Mouse (Mus musculus) heart, embryonic 14.5 days (tissue): ENCODE measurements around the gene Urm1. TPM values are rescaled to one million over a fixed set of nuclear protein-coding genes. Genes with fewer than 3 reads are reported as not detected.
"Not testable (repeated sequence)": the region's sequence is repeated elsewhere in the genome, so short reads cannot be mapped to it uniquely, and the experiment has no call there.

ENCODE experiments used
- ATAC-seq: fragments of 200-750 bp; cut with Nextera tagmentation; 2 replicates; pipeline ENCODE4 v1.8.0; 2017; ENCODE audit warnings: low read depth, moderate TSS enrichment; ENCODE audit not compliant: insufficient number of reproducible peaks, insufficient read depth, low FRiP score
- H3K27ac ChIP-seq, 2 experiments: fragments of 200-500 bp in 1 of 2; fragments of 300-500 bp in 1 of 2; sonication (generic) in 1 of 2; replicated peaks in 1 of 2; 2 replicates each; pipeline ENCODE4 v1.5.1; 2012 to 2014; ENCODE audit warnings: low read depth in 2 of 2, low read length in 2 of 2, control low read depth in 1 of 2, mild to moderate bottlenecking in 1 of 2, mixed read lengths in 1 of 2; ENCODE audit not compliant: control insufficient read depth in 1 of 2, insufficient read depth in 1 of 2
- H3K27me3 ChIP-seq: fragments of 300-500 bp; sonication (generic); 2 replicates; pipeline ENCODE4 v1.6.1; 2014; ENCODE audit warnings: mild to moderate bottlenecking, low read length, control low read depth; ENCODE audit not compliant: control insufficient read depth, insufficient read depth
- H3K36me3 ChIP-seq: fragments of 300-500 bp; sonication (generic); 2 replicates; pipeline ENCODE4 v1.6.1; 2014; ENCODE audit warnings: mild to moderate bottlenecking, control low read depth, low read length, mixed read lengths; ENCODE audit not compliant: control insufficient read depth, insufficient read depth
- H3K4me1 ChIP-seq, 2 experiments: fragments of 200-500 bp in 1 of 2; fragments of 300-500 bp in 1 of 2; sonication (generic) in 1 of 2; 2 replicates each; pipeline ENCODE4 v1.6.1; 2012 to 2014; ENCODE audit warnings: low read length in 2 of 2, control low read depth in 1 of 2, mixed read lengths in 1 of 2; ENCODE audit not compliant: control insufficient read depth in 2 of 2, insufficient read depth in 2 of 2
- H3K4me2 ChIP-seq: fragments of 300-500 bp; sonication (generic); 2 replicates; pipeline ENCODE4 v1.6.1; 2014; ENCODE audit warnings: mild to moderate bottlenecking, low read length
- H3K4me3 ChIP-seq, 2 experiments: fragments of 200-500 bp in 1 of 2; fragments of 300-500 bp in 1 of 2; sonication (generic) in 1 of 2; 2 replicates each; pipeline ENCODE4 v1.5.1; 2012 to 2014; ENCODE audit warnings: low read length in 2 of 2, mild to moderate bottlenecking in 2 of 2, control low read depth in 1 of 2, low read depth in 1 of 2, moderate library complexity in 1 of 2; ENCODE audit not compliant: control insufficient read depth in 1 of 2, insufficient read depth in 1 of 2
- H3K9ac ChIP-seq: fragments of 300-500 bp; sonication (generic); 2 replicates; pipeline ENCODE4 v1.6.1; 2014; ENCODE audit warnings: mild to moderate bottlenecking, low read length
- H3K9me3 ChIP-seq: fragments of 300-500 bp; sonication (generic); 2 replicates; pipeline ENCODE4 v1.6.1; 2016; ENCODE audit warnings: low read length, control low read depth; ENCODE audit not compliant: control insufficient read depth
- WGBS: fragments of 180-500 bp; shearing (Covaris S2); extraction: QIAGEN DNeasy Blood & Tissue Kit; methylation state at CpG from one replicate; pipeline ENCODE4 v1.1.7; 2014; 5-methylcytosine and 5-hydroxymethylcytosine counted together
- polyA plus RNA-seq: library from polyadenylated mRNA; unstranded; fragments of >200 nt; fragmentation: Nextera tagmentation; extraction: Ambion mirVana; gene quantifications from 2 replicates; pipeline ENCODE4 v1.2.1, GENCODE M21; 2014

Gene Urm1
- polyA plus RNA-seq, 1 experiment from 2014 or later: 14.6 TPM

GRCm38 (mm10) chr2:29872581-29873295, 52.9 kb downstream of the Urm1 start:
- Histone ChIP-seq H3K9me3 (no peaks in the 10 kb centered on the region), H3K27ac (no peak overlapping the region), H3K27me3 (no peaks in the 10 kb centered on the region), H3K36me3 (peaks cover 8% of the 10 kb centered on the region), H3K4me2 (no peak overlapping the region), H3K4me1 (peaks cover 7 to 10% of the 10 kb centered on the region in 2 experiments; a peak in 2 of 4 replicates), H3K9ac (no peak overlapping the region), H3K4me3 (no peak overlapping the region)
- 83% methylated on average over 10 of the region's 10 CpGs for WGBS
- ATAC-seq: no peak

GRCm38 (mm10) chr2:29873801-29874200, 53.9 kb downstream of the Urm1 start:
- no peak overlapping the region for H3K9ac ChIP-seq
- H3K9me3 ChIP-seq: no peaks in the 10 kb centered on the region
- no peak overlapping the region for H3K27ac ChIP-seq
- ATAC-seq: no peak
- 84% methylated on average over 4 of the region's 4 CpGs for WGBS
- H3K4me2 ChIP-seq: no peak overlapping the region
- H3K36me3 ChIP-seq: peaks cover 8% of the 10 kb centered on the region
- H3K4me3 ChIP-seq: no peak overlapping the region
- no peaks in the 10 kb centered on the region for H3K27me3 ChIP-seq
- peaks cover 7% of the 10 kb centered on the region in 2 experiments; a peak in 2 of 4 replicates for H3K4me1 ChIP-seq

GRCm38 (mm10) chr2:29878061-29878460, 58.2 kb downstream of the Urm1 start:
- WGBS: 80% methylated on average over 4 of the region's 4 CpGs

GRCm38 (mm10) chr2:29879191-29879590, 59.3 kb downstream of the Urm1 start:
- no peak for ATAC-seq
- WGBS: 60% methylated on average over 8 of the region's 8 CpGs

More at GRCm38 (mm10) chr2:29878061-29878460, 58.2 kb downstream of the Urm1 start:
- no peak overlapping the region for H3K9ac ChIP-seq
- H3K4me3 ChIP-seq: no peak overlapping the region
- H3K36me3 ChIP-seq: peaks cover 4% of the 10 kb centered on the region
- H3K4me1 ChIP-seq: peaks cover 3 to 5% of the 10 kb centered on the region in 2 experiments; a peak in 2 of 4 replicates
- H3K9me3 ChIP-seq: no peaks in the 10 kb centered on the region
- no peak for ATAC-seq
- H3K27ac ChIP-seq: no peak overlapping the region
- no peak overlapping the region for H3K4me2 ChIP-seq
- no peaks in the 10 kb centered on the region for H3K27me3 ChIP-seq

GRCm38 (mm10) chr2:29879964-29880830, 60.3 kb downstream of the Urm1 start:
- no peak overlapping the region for H3K4me3 ChIP-seq
- no peaks in the 10 kb centered on the region; the same call in 1 of the 2 replicates for H3K36me3 ChIP-seq
- peaks cover 3 to 5% of the 10 kb centered on the region in 2 experiments; a peak in 2 of 4 replicates for H3K4me1 ChIP-seq
- no peaks in the 10 kb centered on the region for H3K9me3 ChIP-seq
- H3K4me2 ChIP-seq: no peak overlapping the region
- no peaks in the 10 kb centered on the region for H3K27me3 ChIP-seq
- no peak overlapping the region for H3K9ac ChIP-seq
- WGBS: 58% methylated on average over 17 of the region's 17 CpGs
- no peak for ATAC-seq
- H3K27ac ChIP-seq: no peak overlapping the region

More at GRCm38 (mm10) chr2:29879191-29879590, 59.3 kb downstream of the Urm1 start:
- Histone ChIP-seq H3K4me1 (peaks cover 3 to 5% of the 10 kb centered on the region in 2 experiments; a peak in 2 of 4 replicates), H3K36me3 (no peaks in the 10 kb centered on the region; the same call in 1 of the 2 replicates), H3K9ac (no peak overlapping the region), H3K27me3 (no peaks in the 10 kb centered on the region), H3K4me3 (no peak overlapping the region), H3K4me2 (no peak overlapping the region), H3K9me3 (no peaks in the 10 kb centered on the region), H3K27ac (no peak overlapping the region)

GRCm38 (mm10) chr2:29886659-29887292, 66.9 kb downstream of the Urm1 start:
- peaks cover 12 to 14% of the 10 kb centered on the region in 2 experiments for H3K4me1 ChIP-seq
- ATAC-seq, H3K36me3 ChIP-seq, H3K4me2 ChIP-seq, H3K4me3 ChIP-seq, H3K27ac ChIP-seq, H3K27me3 ChIP-seq, H3K9ac ChIP-seq, H3K9me3 ChIP-seq: not testable (repeated sequence)
- 77% methylated on average over 9 of the region's 9 CpGs for WGBS
